ENCODE assay signal across 8 mouse cellular contexts in genomic region chr2:91923415-91924337, GRCm38 (mm10). TPM values are rescaled to one million over a fixed set of nuclear protein-coding genes. Genes with fewer than 3 reads are reported as not detected.
DNase-seq lines count a peak whose midpoint lies in the region; ATAC-seq and TF ChIP-seq lines count a peak whose summit lies in the region.

No protein-coding gene starts in this region.

- peak overlapping the region; percentile 3 for H3K4me3 ChIP-seq in bone marrow, adult 2 months (replicated peaks; ENCODE audit: control insufficient read depth, low read depth, low read length)
- peak overlapping the region; percentile 62 for H3K4me3 ChIP-seq in forebrain, embryonic 12.5 days (replicated peaks)
- peak overlapping the region; percentile 63 for H3K4me3 ChIP-seq in hindbrain, embryonic 14.5 days (replicated peaks; ENCODE audit: low read length)
- peak overlapping the region; percentile 60 for H3K4me3 ChIP-seq in limb, embryonic 12.5 days (replicated peaks)
- H3K4me3 ChIP-seq in midbrain, embryonic 12.5 days: peak overlapping the region; percentile 57

- H3K27me3 ChIP-seq in forebrain, embryonic 12.5 days: peaks cover 74% of the 10 kb centered on the region
- peaks cover 59% of the 10 kb centered on the region for H3K27me3 ChIP-seq in hindbrain, embryonic 14.5 days (ENCODE audit: control insufficient read depth, insufficient read depth, low read length)
- H3K27me3 ChIP-seq in limb, embryonic 12.5 days: peaks cover 62% of the 10 kb centered on the region
- peaks cover 76% of the 10 kb centered on the region for H3K27me3 ChIP-seq in midbrain, embryonic 12.5 days

- 4% methylated on average over 54 of the region's 54 CpGs for WGBS in bone marrow, adult 2 months
- WGBS in forebrain, embryonic 12.5 days: 5% methylated on average over 54 of the region's 54 CpGs
- 4% methylated on average over 54 of the region's 54 CpGs for WGBS in hindbrain, embryonic 14.5 days
- WGBS in limb, embryonic 12.5 days: 5% methylated on average over 54 of the region's 54 CpGs
- 4% methylated on average over 54 of the region's 54 CpGs for WGBS in midbrain, embryonic 12.5 days

- peaks cover 8% of the 10 kb centered on the region for H3K36me3 ChIP-seq in forebrain, embryonic 12.5 days (replicated peaks)
- peaks cover 8% of the 10 kb centered on the region; the same call in 1 of the 2 replicates for H3K36me3 ChIP-seq in hindbrain, embryonic 14.5 days (replicated peaks; ENCODE audit: control insufficient read depth, insufficient read depth)
- H3K36me3 ChIP-seq in limb, embryonic 12.5 days: peaks cover 15% of the 10 kb centered on the region
- H3K36me3 ChIP-seq in midbrain, embryonic 12.5 days: peaks cover 4% of the 10 kb centered on the region; the same call in 1 of the 2 replicates

- H3K4me1 ChIP-seq in bone marrow, adult 2 months (ENCODE audit: control insufficient read depth, insufficient read depth, low read length): peaks cover 5% of the 10 kb centered on the region; the same call in 1 of the 2 replicates
- peaks cover 40% of the 10 kb centered on the region for H3K4me1 ChIP-seq in forebrain, embryonic 12.5 days
- H3K4me1 ChIP-seq in hindbrain, embryonic 14.5 days (replicated peaks; ENCODE audit: control insufficient read depth, insufficient read depth, low read length): peaks cover 13% of the 10 kb centered on the region
- H3K4me1 ChIP-seq in limb, embryonic 12.5 days (replicated peaks): peaks cover 39% of the 10 kb centered on the region
- H3K4me1 ChIP-seq in midbrain, embryonic 12.5 days: peaks cover 29% of the 10 kb centered on the region

- peak overlapping the region; percentile 91 for H3K4me2 ChIP-seq in forebrain, embryonic 12.5 days
- peak overlapping the region; percentile 93 for H3K4me2 ChIP-seq in hindbrain, embryonic 14.5 days (replicated peaks)
- H3K4me2 ChIP-seq in limb, embryonic 12.5 days: peak overlapping the region; percentile 93
- H3K4me2 ChIP-seq in midbrain, embryonic 12.5 days (replicated peaks): peak overlapping the region; percentile 82

- H3K27ac ChIP-seq in bone marrow, adult 2 months (ENCODE audit: control insufficient read depth, insufficient read depth, low read depth, low read length, poor library complexity): no peak overlapping the region
- H3K27ac ChIP-seq in forebrain, embryonic 12.5 days: no peak overlapping the region
- H3K27ac ChIP-seq in hindbrain, embryonic 14.5 days: no peak overlapping the region
- no peak overlapping the region for H3K27ac ChIP-seq in limb, embryonic 12.5 days
- H3K27ac ChIP-seq in midbrain, embryonic 12.5 days (replicated peaks): no peak overlapping the region

- peak; percentile 73 for DNase-seq in ovary, postnatal 36 days (ENCODE audit: low spot score)
- no peak for DNase-seq in ovary, adult 18-20 months (ENCODE audit: low spot score)
- DNase-seq in hindbrain, embryonic 14.5 days (ENCODE audit: low spot score): peak; percentile 76
- peak; percentile 83 for DNase-seq in testis, postnatal 10 days (ENCODE audit: low spot score)

- peak; percentile 78 for TF ChIP-seq CTCF in bone marrow, adult 2 months (IDR thresholded peaks at IDR 0.05; ENCODE audit: control insufficient read depth, insufficient read depth, low read length)

- H3K9ac ChIP-seq in forebrain, embryonic 12.5 days: no peak overlapping the region
- H3K9ac ChIP-seq in hindbrain, embryonic 14.5 days: peak overlapping the region; percentile 25; the same call in 1 of the 2 replicates
- H3K9ac ChIP-seq in limb, embryonic 12.5 days (replicated peaks): 0 out of 2 replicates have a peak overlapping the region, but pooled peaks have one; percentile 47
- no peak overlapping the region for H3K9ac ChIP-seq in midbrain, embryonic 12.5 days (replicated peaks)

- H3K9me3 ChIP-seq in forebrain, embryonic 12.5 days: no peaks in the 10 kb centered on the region
- no peaks in the 10 kb centered on the region for H3K9me3 ChIP-seq in hindbrain, embryonic 14.5 days (ENCODE audit: control insufficient read depth, low read length)
- H3K9me3 ChIP-seq in limb, embryonic 12.5 days: no peaks in the 10 kb centered on the region
- H3K9me3 ChIP-seq in midbrain, embryonic 12.5 days: no peaks in the 10 kb centered on the region

- ATAC-seq in forebrain, embryonic 12.5 days (ENCODE audit: low FRiP score): no peak
- ATAC-seq in hindbrain, embryonic 14.5 days (ENCODE audit: low FRiP score): peak; percentile 39; the same call in 1 of the 2 replicates
- no peak for ATAC-seq in limb, embryonic 12.5 days (ENCODE audit: insufficient number of reproducible peaks, insufficient read depth, low FRiP score, low TSS enrichment, low read depth)
- no peak for ATAC-seq in midbrain, embryonic 12.5 days (ENCODE audit: low FRiP score, low read depth)

- 0 out of 2 replicates have a peak, but pooled peaks have one; percentile 14 for TF ChIP-seq POLR2A in bone marrow, adult 2 months (IDR thresholded peaks at IDR 0.05; ENCODE audit: borderline replicate concordance, control insufficient read depth, low read depth, low read length)

RNA-seq across cellular contexts. Expression of gene Chrm4, which starts 3.4 kb away (rescaled TPM):
- not detected in 2 replicates for polyA plus RNA-seq in bone marrow, adult 2 months (2011; ENCODE audit: insufficient read depth, insufficient read length, low replicate concordance, missing spikeins)
- 0.31 and 0.72 TPM in 2 replicates for polyA plus RNA-seq in forebrain, embryonic 12.5 days (2016; fragmentation: Nextera tagmentation; extraction: Ambion mirVana)
- 0.52 and 0.67 TPM in 2 replicates for polyA plus RNA-seq in hindbrain, embryonic 14.5 days (2014; fragmentation: Nextera tagmentation; extraction: Ambion mirVana)
- polyA plus RNA-seq in limb, embryonic 12.5 days (2016; fragmentation: Nextera tagmentation; extraction: Ambion mirVana): 0.33 and 0.65 TPM in 2 replicates
- 0.31 and 0.56 TPM in 2 replicates for polyA plus RNA-seq in midbrain, embryonic 12.5 days (2016; fragmentation: Nextera tagmentation; extraction: Ambion mirVana)

RNA-seq across cellular contexts. Expression of gene Mdk, which starts 8.4 kb away (rescaled TPM):
- 14.9 and 18.6 TPM in 2 replicates for polyA plus RNA-seq in bone marrow, adult 2 months (2011; ENCODE audit: insufficient read depth, insufficient read length, low replicate concordance, missing spikeins)
- 834 and 889 TPM in 2 replicates for polyA plus RNA-seq in forebrain, embryonic 12.5 days (2016; fragmentation: Nextera tagmentation; extraction: Ambion mirVana)
- 154 and 171 TPM in 2 replicates for polyA plus RNA-seq in hindbrain, embryonic 14.5 days (2014; fragmentation: Nextera tagmentation; extraction: Ambion mirVana)
- 2,281 and 2,291 TPM in 2 replicates for polyA plus RNA-seq in limb, embryonic 12.5 days (2016; fragmentation: Nextera tagmentation; extraction: Ambion mirVana)
- 672 and 763 TPM in 2 replicates for polyA plus RNA-seq in midbrain, embryonic 12.5 days (2016; fragmentation: Nextera tagmentation; extraction: Ambion mirVana)

RNA-seq across cellular contexts. Expression of gene Gm9821, which starts 21.8 kb away (rescaled TPM):
- polyA plus RNA-seq in bone marrow, adult 2 months (2011; ENCODE audit: insufficient read depth, insufficient read length, low replicate concordance, missing spikeins): not detected in 2 replicates
- polyA plus RNA-seq in forebrain, embryonic 12.5 days (2016; fragmentation: Nextera tagmentation; extraction: Ambion mirVana): 0.46 and 0.52 TPM in 2 replicates
- polyA plus RNA-seq in hindbrain, embryonic 14.5 days (2014; fragmentation: Nextera tagmentation; extraction: Ambion mirVana): 0.39 TPM in 1 of 2 replicates, not detected in the other
- polyA plus RNA-seq in limb, embryonic 12.5 days (2016; fragmentation: Nextera tagmentation; extraction: Ambion mirVana): 0.28 and 0.59 TPM in 2 replicates
- polyA plus RNA-seq in midbrain, embryonic 12.5 days (2016; fragmentation: Nextera tagmentation; extraction: Ambion mirVana): 0.37 TPM in 2 replicates

RNA-seq across cellular contexts. Expression of gene Dgkz, which starts 52.0 kb away (rescaled TPM):
- 82.4 and 229 TPM in 2 replicates for polyA plus RNA-seq in bone marrow, adult 2 months (2011; ENCODE audit: insufficient read depth, insufficient read length, low replicate concordance, missing spikeins)
- 24.4 and 28.5 TPM in 2 replicates for polyA plus RNA-seq in forebrain, embryonic 12.5 days (2016; fragmentation: Nextera tagmentation; extraction: Ambion mirVana)
- 39.0 and 42.6 TPM in 2 replicates for polyA plus RNA-seq in hindbrain, embryonic 14.5 days (2014; fragmentation: Nextera tagmentation; extraction: Ambion mirVana)
- polyA plus RNA-seq in limb, embryonic 12.5 days (2016; fragmentation: Nextera tagmentation; extraction: Ambion mirVana): 33.7 and 39.9 TPM in 2 replicates
- 24.5 and 26.1 TPM in 2 replicates for polyA plus RNA-seq in midbrain, embryonic 12.5 days (2016; fragmentation: Nextera tagmentation; extraction: Ambion mirVana)

Comparison
In these comparisons a context has a peak if more than half of its experiments do, and no peak if none do; other contexts are left out.
1. H3K4me3 ChIP-seq: peak in every context shown above with its lines; median percentile 63 in hindbrain, embryonic 14.5 days; 62 in forebrain, embryonic 12.5 days; 60 in limb, embryonic 12.5 days; 57 in midbrain, embryonic 12.5 days; 3 in bone marrow, adult 2 months.
2. H3K9ac ChIP-seq: peak in hindbrain, embryonic 14.5 days (single experiment) and limb, embryonic 12.5 days (single experiment); none in forebrain, embryonic 12.5 days (single experiment) and midbrain, embryonic 12.5 days (single experiment).
3. Peak in every context shown above with its lines, with median percentiles within 50 percentile points of each other: H3K4me2 ChIP-seq.